Mouse (Mus musculus) lung, adult 2 months (tissue): ENCODE data around the gene Hdgfl3. TPM values are rescaled to one million over a fixed set of nuclear protein-coding genes. Genes with fewer than 3 reads are reported as not detected.

Experiments
- DNase-seq: peaks from one replicate; pipeline ENCODE4 v3.0.0; 2022
- H3K4me1 ChIP-seq: fragments of 200-500 bp; 2 replicates; pipeline ENCODE4 v1.6.1; 2011; ENCODE audit warnings: low read length; ENCODE audit not compliant: control insufficient read depth, insufficient read depth
- H3K4me3 ChIP-seq: fragments of 200-500 bp; replicated peaks from 2 replicates; pipeline ENCODE3; 2011; ENCODE audit warnings: low read depth, mild to moderate bottlenecking, control low read depth, low read length; ENCODE audit errors: extremely low read depth
- CTCF ChIP-seq: fragments of 200-500 bp; IDR thresholded peaks from 2 replicates; pipeline ENCODE4 v1.5.1; 2011; ENCODE audit warnings: mild to moderate bottlenecking, low read length, control low read depth; ENCODE audit not compliant: insufficient read depth
- POLR2A ChIP-seq: fragments of 200-500 bp; IDR thresholded peaks from 2 replicates; pipeline ENCODE4 v1.6.1; 2011; ENCODE audit warnings: low read depth, mild to moderate bottlenecking, control low read depth, low read length, borderline replicate concordance; ENCODE audit errors: extremely low read depth
- WGBS: fragments of 180-500 bp; shearing (Covaris S2); methylation state at CpG from one replicate; pipeline ENCODE4 v1.1.7; 2018; 5-methylcytosine and 5-hydroxymethylcytosine counted together
- polyA plus RNA-seq: library from polyadenylated mRNA; depleted of rRNA; stranded (reverse); fragments of >200 nt; gene quantifications from 2 replicates; pipeline ENCODE4 v1.2.3, GENCODE M21; 2012

Hdgfl3 gene
- polyA plus RNA-seq, 1 experiment: 3.6 TPM

- Histone ChIP-seq H3K4me3 (no peak overlapping the region), H3K4me1 (no peaks in the 10 kb centered on the region)
- no peak for DNase-seq
- peak; percentile 34; the same call in 1 of the 2 replicates for TF ChIP-seq CTCF
- no peak for TF ChIP-seq POLR2A
Measured at GRCm38 (mm10) chr7:81954208-81954846, 20.1 kb upstream of the Hdgfl3 start.

- 61% methylated on average over 2 of the region's 2 CpGs for WGBS
- Histone ChIP-seq H3K4me1 (no peaks in the 10 kb centered on the region), H3K4me3 (no peak overlapping the region)
- DNase-seq: no peak
- TF ChIP-seq POLR2A: no peak
Measured at GRCm38 (mm10) chr7:81950499-81950898, 16.2 kb upstream of the Hdgfl3 start.

- DNase-seq: no peak
- 27% methylated on average over 4 of the region's 4 CpGs for WGBS
- Histone ChIP-seq H3K4me3 (no peak overlapping the region), H3K4me1 (no peaks in the 10 kb centered on the region)
- TF ChIP-seq CTCF (no peak), POLR2A (no peak)
Measured at GRCm38 (mm10) chr7:81945398-81945797, 11.1 kb upstream of the Hdgfl3 start.

- H3K4me3 ChIP-seq: no peak overlapping the region
- DNase-seq: no peak
- WGBS: 21% methylated on average over 5 of the region's 5 CpGs
- peaks cover 6% of the 10 kb centered on the region for H3K4me1 ChIP-seq
- no peak for TF ChIP-seq CTCF
- TF ChIP-seq POLR2A: no peak
Measured at GRCm38 (mm10) chr7:81934806-81935205, 533 bp upstream of the Hdgfl3 start.

- WGBS: under 1% methylated on average over 98 of the region's 103 CpGs
- peak; percentile 55 for DNase-seq
- TF ChIP-seq POLR2A: no peak
- no peak for TF ChIP-seq CTCF
Measured at GRCm38 (mm10) chr7:81933601-81934266, 539 bp downstream of the Hdgfl3 start.

GRCm38 (mm10) chr7:81933061-81933600 is 1.1 kb downstream of the Hdgfl3 start:
- 8% methylated on average over 23 of the region's 23 CpGs for WGBS

More at GRCm38 (mm10) chr7:81933601-81934266, 539 bp downstream of the Hdgfl3 start:
- Histone ChIP-seq H3K4me3 (peak overlapping the region; percentile 50), H3K4me1 (peaks cover 6% of the 10 kb centered on the region)

GRCm38 (mm10) chr7:81932521-81933045 is 1.7 kb downstream of the Hdgfl3 start:
- TF ChIP-seq POLR2A (no peak), CTCF (no peak)
- DNase-seq: no peak
- 53% methylated on average over 5 of the region's 5 CpGs for WGBS
- Histone ChIP-seq H3K4me3 (peak overlapping the region; percentile 50), H3K4me1 (peaks cover 6% of the 10 kb centered on the region)

More at GRCm38 (mm10) chr7:81933061-81933600, 1.1 kb downstream of the Hdgfl3 start:
- H3K4me1 ChIP-seq: peaks cover 6% of the 10 kb centered on the region
- DNase-seq: no peak
- TF ChIP-seq POLR2A (no peak), CTCF (no peak)
- peak overlapping the region; percentile 50 for H3K4me3 ChIP-seq

- DNase-seq: no peak
- TF ChIP-seq POLR2A (no peak), CTCF (no peak)
- Histone ChIP-seq H3K4me1 (peaks cover 4% of the 10 kb centered on the region), H3K4me3 (no peak overlapping the region)
- 76% methylated on average over 7 of the region's 7 CpGs for WGBS
Measured at GRCm38 (mm10) chr7:81928998-81929397, 5.3 kb downstream of the Hdgfl3 start.

- Histone ChIP-seq H3K4me1 (no peaks in the 10 kb centered on the region), H3K4me3 (no peak overlapping the region)
- 34% methylated on average over 1 of the region's 1 CpGs for WGBS
- no peak for TF ChIP-seq CTCF
- TF ChIP-seq POLR2A: no peak
- DNase-seq: no peak
Measured at GRCm38 (mm10) chr7:81921379-81921952, 12.8 kb downstream of the Hdgfl3 start.
